Mouse (Mus musculus) adrenal gland, adult (tissue): Measurements from ENCODE around the gene Clstn2.

Experiments
- DNase-seq, 2 experiments: peaks; one replicate each; pipeline ENCODE4 v3.0.0; 2022 to 2023; ENCODE audit warnings: low spot score in 1 of 2; ENCODE audit not compliant: inconsistent age in 2 of 2

The Clstn2 gene

DNA sequence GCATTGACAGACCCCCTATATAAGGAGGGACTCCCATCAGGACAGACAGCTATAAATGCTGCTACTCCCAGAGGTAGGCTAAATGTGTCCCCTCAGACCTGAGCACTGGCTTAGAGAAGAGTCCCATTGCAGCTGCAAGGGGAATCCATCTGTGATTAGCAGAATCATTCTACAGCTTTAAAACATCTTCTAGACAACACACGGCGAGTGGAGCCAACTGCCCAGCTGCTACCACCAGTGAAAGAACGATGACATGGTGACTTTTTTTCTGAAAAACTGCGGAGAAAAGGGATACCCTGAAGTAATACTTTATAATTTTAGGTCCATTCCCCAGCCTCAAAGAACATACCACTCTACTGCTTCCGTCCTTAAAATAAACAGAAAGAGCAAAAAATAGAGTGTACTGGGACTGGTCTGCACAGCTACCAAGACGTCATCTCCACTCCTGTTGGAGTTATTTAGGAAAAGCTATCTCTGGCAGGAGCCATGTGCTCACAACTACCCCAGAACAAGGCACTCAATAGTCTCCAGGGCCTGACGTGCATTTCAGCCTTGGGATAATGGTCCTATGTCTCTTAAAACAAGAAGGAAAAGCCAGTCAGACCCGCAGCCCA lies 79.1 kb downstream of the Clstn2 start:
- no peak for DNase-seq

DNA sequence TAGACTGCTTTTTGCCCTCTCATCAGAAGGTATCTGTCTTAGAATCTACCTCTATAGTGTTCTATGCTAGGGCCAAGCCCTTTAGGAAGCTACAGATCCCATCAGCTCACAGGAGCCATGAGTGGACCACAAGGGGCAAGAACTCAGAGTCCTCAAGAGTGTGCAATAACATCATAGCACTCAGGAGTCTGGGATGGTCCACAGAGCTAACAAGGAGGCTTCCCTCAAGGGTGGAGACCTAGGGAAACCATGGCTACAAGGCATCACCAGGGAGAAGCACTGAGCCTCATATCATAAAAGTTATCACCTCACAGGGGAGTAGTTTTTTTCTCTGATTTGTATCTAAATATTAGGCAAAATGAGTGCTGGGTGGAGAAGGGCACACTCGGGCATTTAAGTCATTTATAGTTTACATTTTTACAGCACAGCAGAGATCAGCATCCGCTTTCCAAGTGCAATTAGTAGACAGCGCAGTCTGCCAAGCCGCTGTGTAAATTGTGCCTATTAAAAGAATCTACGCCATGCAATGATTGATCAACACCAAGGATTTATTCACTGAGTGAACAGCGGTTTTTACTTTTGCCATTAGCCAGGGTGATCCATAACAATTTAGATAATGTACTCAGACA lies 82.5 kb downstream of the Clstn2 start:
- no peak for DNase-seq

DNA sequence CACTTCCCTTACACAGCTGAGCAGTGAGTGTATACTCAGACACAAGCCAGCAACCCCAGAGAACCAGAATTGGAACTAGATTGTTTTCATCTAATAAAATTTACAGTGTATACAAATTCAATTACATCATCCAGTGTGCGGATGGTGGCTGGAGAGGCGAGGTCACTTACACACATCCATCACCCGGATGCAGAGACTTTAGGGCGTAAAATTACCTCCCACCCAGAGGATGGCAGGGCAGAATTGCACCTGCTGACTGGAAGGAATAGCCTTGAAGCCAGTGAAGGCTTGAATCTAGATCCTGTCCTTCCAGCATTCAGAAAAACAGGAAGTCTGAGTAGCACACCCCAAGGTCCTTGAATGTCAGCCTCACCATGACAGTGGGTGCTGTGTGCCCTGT lies 113.7 kb downstream of the Clstn2 start:
- DNase-seq = peak in 1 of 2 experiments; percentile 24

GRCm38 (mm10) chr9:97891415-97891814 lies 141.6 kb downstream of the Clstn2 start:
- no peak for DNase-seq

- no peak for DNase-seq
Measured at GRCm38 (mm10) chr9:97883336-97883735, 149.6 kb downstream of the Clstn2 start.

- DNase-seq = no peak
Measured at GRCm38 (mm10) chr9:97867013-97867700, 165.8 kb downstream of the Clstn2 start.

- DNase-seq = no peak
Measured at GRCm38 (mm10) chr9:97852859-97853258, 180.1 kb downstream of the Clstn2 start.

DNA sequence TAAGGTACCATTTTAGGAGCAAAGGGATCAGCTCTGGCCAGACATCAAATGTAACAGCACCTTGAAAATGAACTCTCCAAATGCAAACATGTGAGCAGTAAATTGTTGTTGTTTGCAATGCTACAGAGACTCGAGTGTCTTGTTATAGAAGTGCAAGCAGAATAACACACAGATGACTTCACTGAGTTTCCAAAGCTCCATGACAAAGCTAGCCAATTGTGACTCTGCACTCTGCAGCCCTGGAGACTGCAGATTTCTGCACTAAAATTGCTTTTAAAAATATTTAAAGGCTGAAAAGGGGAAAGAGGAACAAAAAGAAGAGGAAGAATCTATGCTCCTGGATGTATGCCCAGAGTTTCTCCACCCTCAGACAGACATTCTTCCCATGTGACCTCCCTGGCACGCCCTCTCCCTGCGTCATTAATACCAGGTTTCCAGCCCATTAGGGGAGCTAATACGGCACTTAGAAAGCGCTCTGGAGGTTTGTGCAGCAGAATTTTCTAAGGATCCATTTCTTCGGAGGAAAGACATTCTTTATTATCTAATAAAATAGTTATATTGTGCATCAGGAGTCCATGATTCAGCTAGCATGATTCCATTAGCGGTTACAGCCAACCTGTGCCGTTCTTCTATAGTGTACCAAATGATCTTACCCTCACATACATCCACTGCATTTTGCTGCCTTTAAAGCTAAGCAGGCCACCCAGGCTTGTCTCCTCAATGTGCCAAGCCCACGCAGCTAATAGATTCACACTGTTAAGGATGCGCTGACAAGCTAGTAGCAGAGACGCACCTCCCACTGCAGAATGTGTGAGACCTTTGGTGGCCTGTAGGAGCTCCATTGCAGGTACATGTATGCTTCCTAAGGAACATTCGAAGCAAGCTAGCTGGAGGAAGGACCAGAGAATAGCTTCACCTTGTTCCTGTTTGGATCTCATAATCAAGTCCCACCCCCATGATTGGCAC lies 184.8 kb downstream of the Clstn2 start:
- peak in 1 of 2 experiments; percentile 24 for DNase-seq

DNA sequence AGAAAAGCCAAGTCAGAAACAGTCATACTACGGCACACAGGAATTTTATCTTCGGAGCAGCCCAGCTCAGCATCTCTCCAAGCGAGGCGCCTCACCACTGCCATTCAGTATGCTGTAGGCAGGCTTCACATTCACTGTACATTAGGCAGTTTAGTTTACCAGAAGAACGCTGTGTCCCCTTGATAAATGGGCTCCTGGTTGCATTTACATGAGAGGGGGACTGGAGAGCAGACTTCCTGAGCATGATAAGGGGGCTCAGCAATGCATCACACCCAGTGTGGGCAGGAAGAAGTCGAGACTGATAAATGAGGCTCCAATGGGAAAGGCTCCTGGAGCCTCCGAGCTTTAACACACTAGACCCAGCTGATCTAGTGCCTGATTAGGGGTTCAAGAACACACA lies 190.9 kb downstream of the Clstn2 start:
- no peak for DNase-seq

GRCm38 (mm10) chr9:97831216-97831615 lies 201.8 kb downstream of the Clstn2 start:
- peak in 1 of 2 experiments; percentile 70 for DNase-seq

GRCm38 (mm10) chr9:97829919-97830318 lies 203.1 kb downstream of the Clstn2 start:
- DNase-seq = no peak

- no peak for DNase-seq
Measured at GRCm38 (mm10) chr9:97827689-97828088, 205.3 kb downstream of the Clstn2 start.

DNA sequence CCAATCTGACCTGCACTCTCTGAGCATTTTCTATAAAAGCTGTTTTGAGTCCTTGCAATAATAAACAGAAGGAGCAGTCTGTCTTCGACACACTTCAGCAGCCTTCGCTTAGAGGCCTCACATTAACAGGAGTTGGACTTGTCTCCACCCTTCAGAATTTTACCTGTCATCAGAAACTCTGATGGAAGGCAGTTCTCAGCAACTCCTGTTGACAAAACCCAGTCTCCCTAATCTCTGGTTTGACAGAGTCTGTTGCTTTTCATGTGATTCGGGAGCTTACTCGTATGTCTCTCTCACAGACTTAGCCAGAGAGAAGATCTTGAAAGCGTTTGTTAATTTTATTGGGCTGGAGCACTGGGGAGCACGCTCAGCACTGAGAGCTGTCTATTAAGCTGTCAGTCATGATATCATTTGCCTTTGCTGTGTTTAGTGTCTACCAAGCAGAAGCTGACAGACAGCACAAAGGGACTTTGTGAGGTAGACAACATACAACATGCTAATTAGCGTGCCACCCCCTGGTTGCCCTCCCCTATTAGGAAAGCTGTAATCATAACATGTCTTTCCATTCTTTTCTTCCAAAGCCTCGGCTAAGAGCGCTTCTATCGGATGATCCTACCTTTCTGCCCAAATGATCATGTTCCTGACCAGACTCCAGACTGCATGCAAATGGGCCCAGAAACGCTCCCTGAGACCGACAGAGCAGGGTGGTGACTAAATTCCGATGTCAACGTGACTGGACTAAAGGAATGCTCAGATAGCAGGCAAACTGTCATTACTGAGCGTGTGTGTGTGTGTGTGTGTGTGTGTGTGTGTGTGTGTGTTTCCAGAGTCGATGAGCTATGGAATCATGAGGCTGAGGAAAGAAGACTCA lies 206.7 kb downstream of the Clstn2 start:
- DNase-seq = no peak

DNA sequence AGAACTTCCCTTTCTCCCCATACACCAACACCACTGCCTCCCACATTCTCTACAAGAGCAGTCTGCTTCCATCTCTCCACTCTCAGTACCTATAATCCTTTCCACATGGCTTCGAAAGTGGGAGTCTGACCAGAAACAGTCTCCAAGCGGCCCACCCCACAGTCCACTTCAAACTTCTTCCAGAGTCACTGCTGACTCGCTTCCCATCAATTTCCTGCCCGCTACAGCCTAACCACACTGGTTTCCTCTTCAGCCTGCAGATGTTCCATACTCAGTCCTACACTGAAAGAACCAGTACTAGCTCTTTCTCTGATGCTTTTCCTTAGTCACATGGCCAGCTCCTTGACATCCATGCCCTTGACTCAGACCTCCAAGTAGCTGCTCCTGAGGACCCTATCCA lies 215.9 kb downstream of the Clstn2 start:
- no peak for DNase-seq

DNA sequence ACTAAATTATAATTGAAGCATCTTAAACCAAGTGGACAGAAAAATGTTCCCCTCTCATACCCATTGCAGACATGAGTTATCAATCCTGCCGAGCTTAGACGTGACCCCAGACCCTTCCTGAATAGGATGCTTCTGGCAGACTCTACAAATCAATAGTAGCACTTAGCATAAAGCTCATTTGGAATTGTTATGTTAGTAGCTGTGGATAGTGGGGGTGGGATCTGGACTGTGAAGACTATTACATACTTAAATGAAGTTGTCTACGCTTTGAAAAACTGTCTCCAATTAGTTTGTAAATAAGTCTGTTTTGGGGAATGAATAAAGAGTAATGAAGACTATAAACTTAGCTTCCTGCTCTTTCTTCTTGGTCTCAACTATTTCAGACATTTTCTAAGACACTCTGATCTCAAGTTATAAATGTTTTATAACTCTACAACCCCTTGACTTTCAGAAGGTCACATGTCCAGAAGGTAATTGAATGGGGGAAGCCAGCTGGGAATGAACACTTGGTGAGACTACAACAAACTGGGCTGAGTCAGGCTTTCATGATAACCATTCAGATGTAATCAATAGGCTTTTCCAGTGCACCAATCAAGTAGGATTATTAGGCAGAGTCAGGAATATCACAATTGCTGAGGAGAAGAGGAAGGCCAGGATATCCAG lies 216.7 kb downstream of the Clstn2 start:
- DNase-seq = no peak

DNA sequence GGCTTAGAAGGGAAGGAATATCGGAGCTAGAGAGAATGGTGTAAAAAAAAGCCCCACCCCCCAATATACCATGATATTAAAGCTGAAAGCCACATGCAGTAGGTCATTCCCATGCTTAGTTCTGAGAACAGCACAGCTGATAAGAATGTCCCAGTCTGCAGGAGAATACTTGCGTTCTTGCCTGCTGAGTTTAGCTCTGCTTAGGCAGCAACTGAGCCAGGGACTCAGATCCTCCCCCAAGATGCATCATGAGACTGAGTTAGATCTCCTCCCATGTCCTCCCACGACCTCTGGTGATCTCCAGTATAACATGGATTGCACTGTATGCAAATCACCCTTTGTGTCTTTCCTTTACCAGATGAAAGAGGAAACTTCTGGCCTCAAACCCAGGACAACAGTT lies 219.8 kb downstream of the Clstn2 start:
- no peak for DNase-seq

DNA sequence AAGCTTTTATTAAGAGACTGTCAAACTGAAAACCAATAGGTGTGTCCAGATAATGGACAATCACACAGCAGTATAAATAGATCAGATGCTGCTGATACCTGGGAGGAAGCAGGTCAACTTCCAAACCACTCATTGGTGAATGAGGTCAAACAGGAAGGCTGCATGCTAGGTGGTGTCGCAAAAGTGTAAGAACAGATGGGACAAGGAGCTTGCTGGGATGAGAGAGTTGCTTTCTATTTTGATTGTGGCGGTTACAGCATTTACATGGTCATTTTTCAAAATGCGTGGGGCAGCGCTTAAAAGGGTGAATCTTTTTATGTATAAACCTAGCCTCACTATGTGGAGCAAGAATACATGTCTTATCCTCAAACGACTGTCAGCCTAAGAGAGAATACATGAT lies 225.9 kb downstream of the Clstn2 start:
- DNase-seq = no peak

GRCm38 (mm10) chr9:97793661-97794060 lies 239.3 kb downstream of the Clstn2 start:
- no peak for DNase-seq

- peak in 1 of 2 experiments; percentile 73 for DNase-seq
Measured at GRCm38 (mm10) chr9:97788151-97788670, 244.8 kb downstream of the Clstn2 start.
